Mouse (Mus musculus) forebrain, embryonic 14.5 days (tissue): Measurements from ENCODE around the gene Grm4. TPM values are rescaled to one million over a fixed set of nuclear protein-coding genes. Genes with fewer than 3 reads are reported as not detected.

Experiments used
- ATAC-seq: fragments of 200-750 bp; cut with Nextera tagmentation; 2 replicates; pipeline ENCODE4 v1.8.0; 2017; ENCODE audit warnings: mild to moderate bottlenecking, moderate library complexity
- DNase-seq: peaks from one replicate; pipeline ENCODE4 v3.0.0-alpha.2; 2015; ENCODE audit warnings: low spot score
- H3K27ac ChIP-seq: fragments of 300-500 bp; sonication (generic); 2 replicates; pipeline ENCODE4 v1.5.1; 2014; ENCODE audit warnings: low read depth, mild to moderate bottlenecking, control low read depth, low read length, moderate library complexity
- H3K27me3 ChIP-seq: fragments of 300-500 bp; sonication (generic); replicated peaks from 2 replicates; pipeline ENCODE4 v1.6.1; 2014; ENCODE audit warnings: low read length, control low read depth, mixed read lengths; ENCODE audit not compliant: control insufficient read depth, insufficient read depth
- H3K36me3 ChIP-seq: fragments of 300-500 bp; sonication (generic); 2 replicates; pipeline ENCODE4 v1.6.1; 2014; ENCODE audit warnings: low read length, control low read depth; ENCODE audit not compliant: control insufficient read depth, insufficient read depth
- H3K4me1 ChIP-seq: fragments of 300-500 bp; sonication (generic); 2 replicates; pipeline ENCODE4 v1.6.1; 2014; ENCODE audit warnings: antibody characterized with exemption, low read length, control low read depth; ENCODE audit not compliant: control insufficient read depth, insufficient read depth
- H3K4me2 ChIP-seq: fragments of 300-500 bp; sonication (generic); 2 replicates; pipeline ENCODE4 v1.6.1; 2014; ENCODE audit warnings: mild to moderate bottlenecking, control low read depth, low read length
- H3K4me3 ChIP-seq: fragments of 300-500 bp; sonication (generic); 2 replicates; pipeline ENCODE4 v1.5.1; 2014; ENCODE audit warnings: low read depth, low read length, control low read depth
- H3K9ac ChIP-seq: fragments of 300-500 bp; sonication (generic); 2 replicates; pipeline ENCODE4 v1.6.1; 2014; ENCODE audit warnings: mild to moderate bottlenecking, low read length, control low read depth, moderate library complexity
- H3K9me3 ChIP-seq: fragments of 300-500 bp; sonication (generic); replicated peaks from 2 replicates; pipeline ENCODE4 v1.6.1; 2016; ENCODE audit warnings: low read length, control low read depth, mixed read lengths; ENCODE audit not compliant: control insufficient read depth
- WGBS: fragments of 180-500 bp; shearing (Covaris S2); extraction: QIAGEN DNeasy Blood & Tissue Kit; methylation state at CpG from one replicate; pipeline ENCODE4 v1.1.7; 2014; 5-methylcytosine and 5-hydroxymethylcytosine counted together
- polyA plus RNA-seq: library from polyadenylated mRNA; unstranded; fragments of >200 nt; fragmentation: Nextera tagmentation; extraction: Ambion mirVana; gene quantifications from 2 replicates; pipeline ENCODE4 v1.2.1, GENCODE M21; 2014

Grm4 gene
- polyA plus RNA-seq, 1 experiment from 2014 or later: 2.0 TPM

- Histone ChIP-seq H3K27ac (no peak overlapping the region), H3K4me1 (peaks cover 9% of the 10 kb centered on the region; the same call in 1 of the 2 replicates), H3K9me3 (no peaks in the 10 kb centered on the region), H3K27me3 (no peaks in the 10 kb centered on the region), H3K4me2 (no peak overlapping the region), H3K9ac (no peak overlapping the region), H3K4me3 (no peak overlapping the region), H3K36me3 (no peaks in the 10 kb centered on the region)
- WGBS: 8% methylated on average over 13 of the region's 13 CpGs
- DNase-seq: peak; percentile 47
- ATAC-seq: no peak
Observed at GRCm38 (mm10) chr17:27435799-27436198, 85.4 kb downstream of the Grm4 start.

GRCm38 (mm10) chr17:27435225-27435624, 86.0 kb downstream of the Grm4 start:
- no peak overlapping the region for H3K9ac ChIP-seq
- no peaks in the 10 kb centered on the region for H3K9me3 ChIP-seq
- no peak for ATAC-seq

GRCm38 (mm10) chr17:27434066-27434465, 87.1 kb downstream of the Grm4 start:
- 76% methylated on average over 1 of the region's 1 CpGs for WGBS
- Histone ChIP-seq H3K27me3 (no peaks in the 10 kb centered on the region), H3K36me3 (no peaks in the 10 kb centered on the region), H3K27ac (no peak overlapping the region), H3K4me2 (no peak overlapping the region), H3K4me3 (no peak overlapping the region), H3K9me3 (no peaks in the 10 kb centered on the region), H3K9ac (no peak overlapping the region), H3K4me1 (peaks cover 9% of the 10 kb centered on the region; the same call in 1 of the 2 replicates)
- no peak for DNase-seq
- no peak for ATAC-seq

More at GRCm38 (mm10) chr17:27435225-27435624, 86.0 kb downstream of the Grm4 start:
- no peak overlapping the region for H3K4me3 ChIP-seq
- H3K4me2 ChIP-seq: no peak overlapping the region
- WGBS: 95% methylated on average over 15 of the region's 15 CpGs
- no peak overlapping the region for H3K27ac ChIP-seq
- H3K36me3 ChIP-seq: no peaks in the 10 kb centered on the region
- peaks cover 9% of the 10 kb centered on the region; the same call in 1 of the 2 replicates for H3K4me1 ChIP-seq
- no peaks in the 10 kb centered on the region for H3K27me3 ChIP-seq
- no peak for DNase-seq

GRCm38 (mm10) chr17:27433179-27433680, 88.0 kb downstream of the Grm4 start:
- 0 out of 2 replicates have a peak, but pooled peaks cover 3% of the 10 kb centered on the region for H3K9me3 ChIP-seq
- no peak overlapping the region for H3K9ac ChIP-seq
- DNase-seq: no peak
- no peak overlapping the region for H3K27ac ChIP-seq
- 19% methylated on average over 3 of the region's 3 CpGs for WGBS
- no peak overlapping the region for H3K4me3 ChIP-seq
- ATAC-seq: no peak
- H3K27me3 ChIP-seq: no peaks in the 10 kb centered on the region
- H3K36me3 ChIP-seq: no peaks in the 10 kb centered on the region
- H3K4me2 ChIP-seq: no peak overlapping the region
- peaks cover 9% of the 10 kb centered on the region; the same call in 1 of the 2 replicates for H3K4me1 ChIP-seq

- H3K9ac ChIP-seq: no peak overlapping the region
- ATAC-seq (0 out of 2 replicates have a peak, but pooled peaks have one; percentile 29), DNase-seq (no peak)
- peaks cover 9% of the 10 kb centered on the region; the same call in 1 of the 2 replicates for H3K4me1 ChIP-seq
- no peaks in the 10 kb centered on the region for H3K36me3 ChIP-seq
- H3K4me3 ChIP-seq: no peak overlapping the region
- H3K9me3 ChIP-seq: 0 out of 2 replicates have a peak, but pooled peaks cover 3% of the 10 kb centered on the region
- WGBS: 30% methylated on average over 9 of the region's 9 CpGs
- H3K4me2 ChIP-seq: no peak overlapping the region
- no peak overlapping the region for H3K27ac ChIP-seq
- H3K27me3 ChIP-seq: no peaks in the 10 kb centered on the region
Observed at GRCm38 (mm10) chr17:27432145-27432650, 89.0 kb downstream of the Grm4 start.

- no peak for DNase-seq
- Histone ChIP-seq H3K4me3 (no peak overlapping the region), H3K9ac (no peak overlapping the region), H3K4me2 (no peak overlapping the region), H3K27me3 (no peaks in the 10 kb centered on the region), H3K4me1 (peaks cover 9% of the 10 kb centered on the region; the same call in 1 of the 2 replicates), H3K27ac (no peak overlapping the region), H3K36me3 (no peaks in the 10 kb centered on the region), H3K9me3 (0 out of 2 replicates have a peak, but pooled peaks cover 3% of the 10 kb centered on the region)
- ATAC-seq: no peak
- 89% methylated on average over 26 of the region's 26 CpGs for WGBS
Observed at GRCm38 (mm10) chr17:27431049-27431839, 90.0 kb downstream of the Grm4 start.

GRCm38 (mm10) chr17:27429757-27430156, 91.4 kb downstream of the Grm4 start:
- no peak overlapping the region for H3K27ac ChIP-seq
- no peak for ATAC-seq
- H3K9ac ChIP-seq: no peak overlapping the region

GRCm38 (mm10) chr17:27425016-27425415, 96.2 kb downstream of the Grm4 start:
- no peak overlapping the region for H3K27ac ChIP-seq
- no peak overlapping the region for H3K9ac ChIP-seq
- no peak overlapping the region for H3K4me3 ChIP-seq
- 0 out of 2 replicates have a peak, but pooled peaks cover 3% of the 10 kb centered on the region for H3K9me3 ChIP-seq
- DNase-seq (no peak), ATAC-seq (no peak)
- no peak overlapping the region for H3K4me2 ChIP-seq
- H3K36me3 ChIP-seq: no peaks in the 10 kb centered on the region
- WGBS: 75% methylated on average over 2 of the region's 2 CpGs
- H3K27me3 ChIP-seq: peaks cover 4% of the 10 kb centered on the region; the same call in 1 of the 2 replicates
- H3K4me1 ChIP-seq: peaks cover 26% of the 10 kb centered on the region

More at GRCm38 (mm10) chr17:27429757-27430156, 91.4 kb downstream of the Grm4 start:
- 57% methylated on average over 9 of the region's 9 CpGs for WGBS
- H3K4me2 ChIP-seq: no peak overlapping the region
- H3K27me3 ChIP-seq: no peaks in the 10 kb centered on the region; the same call in 1 of the 2 replicates
- no peaks in the 10 kb centered on the region; the same call in 1 of the 2 replicates for H3K4me1 ChIP-seq
- no peak for DNase-seq
- 0 out of 2 replicates have a peak, but pooled peaks cover 3% of the 10 kb centered on the region for H3K9me3 ChIP-seq
- no peak overlapping the region for H3K4me3 ChIP-seq
- no peaks in the 10 kb centered on the region for H3K36me3 ChIP-seq
